Mouse (Mus musculus) hindlimb bud, embryonic 11.5 days (tissue): ENCODE data around the gene Rad51b.

Experiments
- DNase-seq: peaks from one replicate; pipeline ENCODE4 v3.0.0-alpha.2; 2012; ENCODE audit warnings: low read depth, low spot score; ENCODE audit errors: extremely low spot score

Rad51b gene

GRCm38 (mm10) chr12:79297121-79297576, at the start of gene Rad51b:
Gene Rad51b, plus strand, starts transcription at chr12:79297282.
- peak; percentile 84 for DNase-seq

GRCm38 (mm10) chr12:79248110-79248509, 49.0 kb upstream of the Rad51b start:
- no peak for DNase-seq

DNA sequence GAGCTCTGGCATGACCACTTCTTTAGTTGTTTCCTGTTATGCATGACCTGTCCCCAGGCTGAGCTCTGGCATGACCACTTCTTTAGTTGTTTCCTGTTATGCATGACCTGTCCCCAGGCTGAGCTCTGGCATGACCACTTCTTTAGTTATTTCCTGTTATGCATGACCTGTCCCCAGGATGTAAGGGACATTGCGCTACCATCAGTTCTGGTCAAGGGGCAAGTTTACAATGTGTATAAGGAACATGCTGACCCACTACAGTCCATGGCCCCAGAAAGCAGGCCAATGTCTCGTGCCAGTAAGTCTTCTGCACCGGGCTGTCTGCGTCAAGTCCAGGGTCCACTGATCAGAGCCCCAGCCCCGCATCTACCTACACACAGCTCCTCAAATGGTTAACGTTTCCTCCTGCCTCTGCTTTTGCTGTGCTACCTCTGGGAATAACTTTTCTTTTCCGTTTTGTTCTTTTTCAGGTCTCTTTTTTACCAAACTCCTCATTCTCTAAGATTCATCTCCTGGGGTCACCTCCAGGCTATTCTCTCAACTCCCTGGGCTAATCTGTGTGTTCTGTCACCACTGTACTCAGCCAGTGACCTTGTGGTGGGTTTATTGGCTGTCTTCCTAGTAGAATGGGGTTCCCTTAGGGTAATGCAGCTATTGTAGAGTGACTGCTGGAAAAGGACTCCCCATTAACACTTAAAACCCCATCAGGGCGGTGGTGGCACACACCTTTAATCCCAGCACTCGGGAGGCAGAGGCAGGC, 43.6 kb upstream of the Rad51b start:
- no peak for DNase-seq

DNA sequence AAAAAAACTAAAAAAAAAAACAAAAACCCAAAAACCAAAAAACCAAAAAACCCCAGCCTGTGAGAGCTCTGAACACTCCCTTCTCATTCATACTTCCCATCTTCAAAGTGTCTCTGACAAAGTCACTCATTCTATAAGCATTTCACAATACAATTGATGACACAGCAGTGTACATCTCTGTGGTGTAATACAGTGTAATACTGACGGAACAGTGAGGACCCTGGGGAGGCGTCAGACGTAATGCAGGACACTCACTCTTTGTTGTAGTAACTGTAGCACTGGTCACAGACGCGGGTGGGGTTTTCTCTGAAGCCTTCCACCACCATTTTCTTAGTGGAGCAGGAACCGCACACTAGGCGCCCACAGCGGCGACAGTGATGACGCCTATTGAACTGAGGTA, 42.1 kb upstream of the Rad51b start:
- no peak for DNase-seq

DNA sequence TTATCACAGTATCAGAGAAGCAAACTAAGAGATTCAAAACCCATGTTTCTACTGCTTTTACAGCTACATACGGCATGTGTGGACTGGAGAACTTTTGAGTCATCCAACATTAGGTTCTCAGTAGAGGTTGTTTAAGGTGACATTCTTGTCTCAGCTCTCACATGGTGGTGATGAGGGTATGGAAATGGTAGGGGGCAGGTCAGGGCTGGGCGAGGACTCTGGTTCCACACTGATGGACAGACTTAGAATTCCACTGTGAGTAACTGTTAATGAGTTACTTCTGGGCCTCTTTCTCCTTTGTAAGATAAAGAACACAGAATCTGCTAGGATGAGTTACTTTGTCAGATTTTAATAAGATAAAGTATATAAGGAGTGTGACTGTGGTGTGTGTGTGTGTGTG, 36.9 kb upstream of the Rad51b start:
- DNase-seq, result no peak

- DNase-seq, result no peak
These were observed 36.0 kb upstream of the Rad51b start for GRCm38 (mm10) chr12:79261035-79261434.

GRCm38 (mm10) chr12:79272604-79273003, 24.5 kb upstream of the Rad51b start:
- no peak for DNase-seq

GRCm38 (mm10) chr12:79279513-79280115, 17.5 kb upstream of the Rad51b start:
- no peak for DNase-seq

GRCm38 (mm10) chr12:79282595-79282994, 14.5 kb upstream of the Rad51b start:
- DNase-seq, result no peak

DNA sequence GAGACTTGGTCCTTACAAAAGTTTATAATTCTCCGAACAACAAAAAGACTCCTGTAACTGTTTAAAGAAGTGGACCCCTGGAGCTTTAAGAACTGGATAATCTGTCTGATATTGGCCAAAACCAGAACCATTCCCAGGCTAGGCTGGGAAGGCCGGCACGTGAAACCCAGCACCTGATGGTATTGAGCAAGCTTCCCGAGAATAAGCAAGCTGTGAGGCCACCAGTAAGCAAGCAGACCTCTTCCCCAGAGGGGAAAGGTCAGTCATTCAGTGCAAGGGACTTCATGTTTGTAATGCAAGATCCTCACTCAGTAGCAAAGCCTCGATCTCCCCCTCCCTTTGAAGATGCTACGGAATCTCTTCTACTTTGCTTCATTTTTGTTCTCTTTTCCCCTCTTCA, 4.2 kb upstream of the Rad51b start:
- no peak for DNase-seq

DNA sequence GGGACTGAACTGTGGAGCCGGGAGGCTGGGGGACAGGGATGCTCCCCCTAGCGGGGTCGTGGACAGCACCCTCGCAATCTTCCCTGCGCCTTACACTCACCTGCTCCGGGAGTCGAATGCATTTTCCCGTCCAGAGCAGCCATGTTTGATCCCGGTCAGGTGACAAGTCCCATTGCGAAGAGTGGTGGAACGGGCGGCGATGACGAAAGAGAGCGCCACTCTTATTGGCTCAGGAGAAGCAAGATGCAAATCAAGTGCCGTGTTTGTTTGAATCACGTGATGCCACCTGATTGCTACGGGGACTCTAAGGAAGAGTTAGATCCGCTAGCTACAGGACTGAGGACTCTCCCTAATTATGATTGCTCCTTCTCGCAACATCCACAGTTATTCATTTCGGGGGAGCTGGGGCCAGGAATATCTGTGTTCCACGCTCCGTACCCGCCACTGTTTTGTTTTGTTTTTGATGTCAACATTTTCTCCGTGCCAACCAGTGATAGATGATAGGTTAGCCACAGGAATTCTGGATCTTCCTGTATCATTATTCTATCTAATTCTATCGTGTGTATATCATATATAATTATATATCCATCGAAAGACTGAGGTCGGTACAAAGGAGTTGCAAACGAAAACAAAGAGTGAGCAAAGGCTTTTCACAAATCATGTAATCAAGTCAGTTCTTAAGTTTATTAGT, 811 bp upstream of the Rad51b start, which contains the start of gene Zfyve26:
Gene Zfyve26 (minus strand): TSS at position 179 of the 691 bp plus-strand sequence.
- DNase-seq, result peak; percentile 88

GRCm38 (mm10) chr12:79297884-79298636, 978 bp downstream of the Rad51b start:
- peak; percentile 12 for DNase-seq

DNA sequence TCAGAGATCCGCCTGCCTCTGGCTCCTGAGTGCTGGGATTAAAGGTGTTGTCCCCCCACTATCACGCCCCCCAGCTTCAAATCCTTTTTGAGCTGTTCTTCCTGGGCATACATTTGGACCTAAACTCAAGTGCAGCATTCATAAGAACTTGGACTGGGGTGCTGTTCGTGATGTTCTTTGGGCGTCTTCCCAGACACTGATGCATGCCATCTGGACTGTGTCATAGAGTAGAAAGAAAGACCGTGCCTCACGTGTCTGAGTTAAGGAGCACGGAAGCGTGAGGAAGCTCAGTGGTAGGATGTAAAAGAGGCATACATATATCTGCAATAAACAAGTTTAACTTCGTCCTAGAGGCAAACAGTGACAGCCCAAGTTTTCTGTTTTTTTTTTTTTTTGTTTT, 4.7 kb downstream of the Rad51b start:
- DNase-seq, result no peak

GRCm38 (mm10) chr12:79305131-79305530, 8.0 kb downstream of the Rad51b start:
- DNase-seq, result no peak

GRCm38 (mm10) chr12:79306013-79306412, 8.9 kb downstream of the Rad51b start:
- no peak for DNase-seq

GRCm38 (mm10) chr12:79313721-79314120, 16.6 kb downstream of the Rad51b start:
- no peak for DNase-seq

- DNase-seq, result no peak
These were observed 20.3 kb downstream of the Rad51b start for GRCm38 (mm10) chr12:79317339-79317738.

GRCm38 (mm10) chr12:79320895-79321294, 23.8 kb downstream of the Rad51b start:
- no peak for DNase-seq

DNA sequence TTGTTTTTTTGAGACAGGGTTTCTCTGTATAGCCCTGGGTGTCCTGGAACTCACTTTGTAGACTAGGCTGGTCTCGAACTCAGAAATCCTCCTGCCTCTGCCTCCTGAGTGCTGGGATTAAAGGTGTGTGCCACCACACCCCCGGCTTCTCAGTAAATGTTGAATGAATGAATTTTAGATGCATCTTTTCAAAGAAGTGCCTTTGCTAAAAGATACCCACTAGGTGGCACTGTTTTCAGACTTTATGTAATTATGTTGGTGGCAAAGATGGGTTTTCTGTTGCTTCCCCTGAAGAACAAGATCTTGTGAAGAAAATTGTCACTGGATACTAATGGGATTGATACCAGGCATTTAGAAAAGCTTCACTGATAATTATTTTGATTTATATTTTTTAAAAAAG, 25.5 kb downstream of the Rad51b start:
- DNase-seq, result peak; percentile 22

DNA sequence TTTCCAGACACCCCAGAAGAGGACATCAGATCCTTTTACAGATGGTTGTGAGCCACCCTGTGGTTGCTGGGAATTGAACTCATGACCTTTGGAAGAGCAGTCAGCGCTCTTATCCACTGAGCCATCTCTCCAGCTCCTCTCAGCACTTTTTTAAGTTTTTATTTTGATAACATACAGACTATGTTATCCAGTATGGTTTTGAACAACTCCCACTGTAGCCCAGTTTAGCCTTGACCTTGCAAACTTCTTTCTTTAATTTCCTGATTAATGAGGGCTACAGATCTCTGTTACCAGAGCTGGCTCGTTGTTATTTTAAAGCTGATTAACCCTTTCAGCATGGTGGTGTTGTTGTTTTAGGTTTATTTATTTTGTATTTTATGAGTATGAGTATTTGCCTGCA, 29.2 kb downstream of the Rad51b start:
- DNase-seq, result no peak

DNA sequence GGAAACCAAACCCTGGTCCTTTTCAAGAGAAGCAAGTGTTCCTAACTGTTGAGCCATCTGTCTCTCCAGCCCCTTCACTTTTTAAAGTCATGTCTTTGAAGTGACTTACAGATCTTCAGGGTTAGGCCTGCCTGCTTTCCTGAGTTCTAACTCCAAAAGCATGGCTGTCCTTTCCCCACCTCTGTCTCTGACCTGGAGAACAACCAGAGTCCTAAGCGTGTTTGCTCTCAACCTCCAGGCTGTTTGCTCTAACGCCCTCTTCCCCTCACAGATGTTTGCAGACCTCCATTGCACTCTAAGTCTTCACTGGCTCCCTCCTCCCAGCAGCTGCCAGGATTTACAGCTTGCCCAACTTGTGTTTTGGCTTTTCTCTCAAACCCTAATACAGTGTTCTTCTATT, 29.7 kb downstream of the Rad51b start:
- no peak for DNase-seq
